Mouse (Mus musculus) ES-E14 (cell line): ENCODE data around the gene Stum.

Source experiments
- CHD2 ChIP-seq: IDR thresholded peaks from 2 replicates; pipeline ENCODE4 v1.6.1; 2014; ENCODE audit warnings: mild to moderate bottlenecking, low read depth, low read length, inconsistent platforms
- ZC3H11A ChIP-seq: IDR thresholded peaks from 2 replicates; pipeline ENCODE4 v1.6.1; 2012; ENCODE audit warnings: low read depth, mild to moderate bottlenecking, inconsistent platforms, low read length, borderline replicate concordance

DNA sequence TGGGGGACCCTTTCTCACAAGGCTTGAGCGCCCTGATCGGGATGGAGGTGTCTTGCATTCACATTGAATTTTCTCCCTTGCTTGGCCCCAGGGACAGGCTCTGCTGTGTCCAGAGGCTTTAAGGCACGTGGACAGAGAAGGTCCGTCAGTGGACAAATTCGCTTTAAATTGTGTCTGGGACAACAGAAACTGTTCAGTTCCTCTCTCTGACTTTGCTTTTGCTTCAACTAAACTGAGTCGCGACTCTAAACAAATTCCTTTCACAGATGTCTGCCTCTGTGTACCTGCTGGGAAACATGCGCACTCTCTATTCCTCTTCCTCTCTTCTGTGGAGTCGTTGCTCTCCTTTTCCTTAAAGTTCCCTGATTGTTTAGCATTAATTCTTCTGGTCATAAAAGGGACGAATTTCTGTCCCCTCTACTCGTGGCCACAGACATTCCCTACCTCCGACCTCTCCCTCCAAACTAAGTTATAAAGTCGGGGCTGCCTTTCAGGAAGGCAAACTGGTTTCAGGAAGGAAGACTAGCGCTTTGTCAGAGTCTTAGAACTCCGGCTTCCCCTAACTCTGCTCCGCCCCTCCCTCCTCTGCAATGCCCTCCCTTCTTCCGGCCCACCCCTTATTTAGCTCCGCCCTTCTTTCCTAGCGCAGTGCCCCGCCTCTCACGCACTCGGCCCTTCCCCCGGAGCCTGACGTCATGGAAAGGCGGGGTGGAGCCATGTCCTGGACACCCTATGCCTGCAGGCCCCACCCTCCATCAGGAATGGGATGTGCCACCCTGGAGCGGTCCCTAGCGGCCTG lies 96.2 kb downstream of the Stum start:
- no peak for TF ChIP-seq ZC3H11A
- TF ChIP-seq CHD2 = no peak
